In genomic region chr5:149338697-149339078, GRCm38 (mm10) we compare ENCODE assay signal across 13 mouse cellular contexts.
DNase-seq lines count a peak whose midpoint lies in the region; ATAC-seq and TF ChIP-seq lines count a peak whose summit lies in the region.
"Had no signal": no experiment of that assay in that cellular context is flagged by ENCODE, and none has a peak within 500 bp of the region (broad histone marks: within the 10 kb centered on the region; RNA-seq: fewer than 3 reads in every experiment).

No protein-coding gene starts in this region.

- H3K36me3 ChIP-seq in heart, embryonic 10.5 days, result no peaks in the 10 kb centered on the region
- no peaks in the 10 kb centered on the region for H3K36me3 ChIP-seq in limb, embryonic 12.5 days
- H3K36me3 ChIP-seq: liver, embryonic 13.5 days; midbrain, embryonic 15.5 days had no signal

- peaks cover 21% of the 10 kb centered on the region for H3K4me1 ChIP-seq in heart, embryonic 10.5 days
- peaks cover 49% of the 10 kb centered on the region for H3K4me1 ChIP-seq in limb, embryonic 12.5 days (replicated peaks)
- H3K4me1 ChIP-seq: liver, embryonic 13.5 days; midbrain, embryonic 15.5 days had no signal

- no peak for TF ChIP-seq CTCF in layer of hippocampus, adult 2 months (conservative IDR thresholded peaks at IDR 0.05)

- 0 out of 2 replicates have a peak overlapping the region, but pooled peaks have one; percentile 37 for H3K9ac ChIP-seq in limb, embryonic 12.5 days (replicated peaks)
- H3K9ac ChIP-seq: liver, embryonic 13.5 days; midbrain, embryonic 15.5 days had no signal

- H3K27me3 ChIP-seq in heart, embryonic 10.5 days (ENCODE audit: insufficient read depth, poor library complexity, severe bottlenecking), result no peaks in the 10 kb centered on the region
- no peaks in the 10 kb centered on the region for H3K27me3 ChIP-seq in limb, embryonic 12.5 days
- H3K27me3 ChIP-seq: liver, embryonic 13.5 days; midbrain, embryonic 15.5 days had no signal

- intact Hi-C loops in heart, postnatal 14 days (cut with DNase I), result no loop called here

- H3K4me3 ChIP-seq in heart, embryonic 10.5 days, result no peak overlapping the region
- peak overlapping the region; percentile 47 for H3K4me3 ChIP-seq in layer of hippocampus, adult 2 months
- no peak overlapping the region for H3K4me3 ChIP-seq in limb, embryonic 12.5 days (replicated peaks)
- H3K4me3 ChIP-seq: liver, embryonic 13.5 days; midbrain, embryonic 15.5 days had no signal

- peak; percentile 11 for DNase-seq in cerebellum, adult 9-11 months
- no peak for DNase-seq in cerebellum, adult 18-20 months
- no peak for DNase-seq in heart, embryonic 10.5 days (ENCODE audit: low spot score)
- no peak for DNase-seq in heart, postnatal 14 days
- DNase-seq in layer of hippocampus, adult 2 months (ENCODE audit: low spot score in 2 of 2), result no peak
- DNase-seq in layer of hippocampus, adult 9-10 months (ENCODE audit: low spot score), result no peak
- DNase-seq: adrenal gland, postnatal 25 days; liver, embryonic 13.5 days had no signal

- H3K9me3 ChIP-seq in heart, embryonic 10.5 days, result no peaks in the 10 kb centered on the region
- H3K9me3 ChIP-seq in limb, embryonic 12.5 days, result no peaks in the 10 kb centered on the region
- H3K9me3 ChIP-seq: liver, embryonic 13.5 days; midbrain, embryonic 15.5 days had no signal

- no peak for ATAC-seq in limb, embryonic 12.5 days (ENCODE audit: insufficient number of reproducible peaks, insufficient read depth, low FRiP score, low TSS enrichment, low read depth)
- ATAC-seq in megakaryocyte-erythroid progenitor cell, adult 5-6 weeks (replicated peaks; ENCODE audit: low FRiP score, low TSS enrichment, poor library complexity, severe bottlenecking), result no peak
- ATAC-seq: intestine, embryonic 16.5 days; midbrain, embryonic 15.5 days had no signal

- WGBS in heart, embryonic 10.5 days, result 44% methylated on average over 5 of the region's 5 CpGs
- 40% methylated on average over 5 of the region's 5 CpGs for WGBS in limb, embryonic 12.5 days

- H3K27ac ChIP-seq in heart, embryonic 10.5 days, result peak overlapping the region; percentile 62
- H3K27ac ChIP-seq in layer of hippocampus, adult 2 months, result peak overlapping the region; percentile 96
- peak overlapping the region; percentile 81 for H3K27ac ChIP-seq in limb, embryonic 12.5 days
- H3K27ac ChIP-seq: kidney, postnatal 0 days; liver, embryonic 13.5 days had no signal

- H3K4me2 ChIP-seq in limb, embryonic 12.5 days, result no peak overlapping the region
- H3K4me2 ChIP-seq: liver, embryonic 13.5 days; midbrain, embryonic 15.5 days had no signal
